Mouse (Mus musculus): Measurements from ENCODE around the gene Dhrs2. TPM values are rescaled to one million over a fixed set of nuclear protein-coding genes. Genes with fewer than 3 reads are reported as not detected.

The Dhrs2 gene
- polyA plus RNA-seq, 2 experiments: 0.34 TPM; not detected in 1

DNA sequence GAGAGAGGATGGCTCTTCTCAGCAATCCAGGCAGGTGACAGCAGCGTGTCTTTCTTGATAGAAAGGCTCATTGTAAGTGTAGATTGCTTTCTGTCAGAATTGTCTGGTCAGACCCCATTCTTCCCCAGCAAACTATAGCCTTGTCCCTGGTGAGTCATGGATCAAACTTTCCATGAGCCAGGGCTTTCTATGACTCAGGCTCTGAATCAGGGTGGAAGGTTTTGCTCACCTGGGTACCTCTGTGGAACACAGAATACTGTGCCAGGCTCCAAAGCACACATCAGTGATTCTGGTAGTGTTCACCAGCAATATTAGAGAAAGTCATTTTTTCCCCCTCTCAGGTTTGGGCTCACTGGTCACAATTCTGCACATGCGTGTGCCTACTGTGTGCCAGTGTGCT lies 13.5 kb upstream of the Dhrs2 start:
- no peak overlapping the region for H3K9ac ChIP-seq (ENCODE audit: low read depth, low read length, severe bottlenecking)
- no peak overlapping the region for H3K4me2 ChIP-seq (replicated peaks; ENCODE audit: low read depth, low read length, severe bottlenecking)
- ATAC-seq (ENCODE audit: low FRiP score, low read depth) (no peak), DNase-seq (ENCODE audit: low spot score) (no peak)
- H3K27ac ChIP-seq (replicated peaks; ENCODE audit: low read depth, low read length): no peak overlapping the region
- H3K27me3 ChIP-seq (ENCODE audit: control insufficient read depth, insufficient read depth, low read length): no peaks in the 10 kb centered on the region
- 89% methylated on average over 2 of the region's 2 CpGs for WGBS
- TF ChIP-seq POLR2A (IDR thresholded peaks at IDR 0.05; ENCODE audit: borderline replicate concordance, extremely low read depth, insufficient read depth, insufficient read length): no peak
- no peaks in the 10 kb centered on the region for H3K36me3 ChIP-seq (ENCODE audit: control insufficient read depth, insufficient read depth, low read length)
- H3K4me1 ChIP-seq (ENCODE audit: control insufficient read depth, insufficient read depth, low read length): no peaks in the 10 kb centered on the region
- H3K4me3 ChIP-seq (replicated peaks; ENCODE audit: low read length): no peak overlapping the region
- no peaks in the 10 kb centered on the region for H3K9me3 ChIP-seq (ENCODE audit: control insufficient read depth, low read length)

- 89% methylated on average over 3 of the region's 3 CpGs for WGBS
- DNase-seq (ENCODE audit: low spot score) (no peak), ATAC-seq (ENCODE audit: low FRiP score, low read depth) (no peak)
- no peaks in the 10 kb centered on the region for H3K27me3 ChIP-seq (ENCODE audit: control insufficient read depth, insufficient read depth, low read length)
- H3K36me3 ChIP-seq (ENCODE audit: control insufficient read depth, insufficient read depth, low read length): no peaks in the 10 kb centered on the region
- no peak overlapping the region for H3K9ac ChIP-seq (ENCODE audit: low read depth, low read length, severe bottlenecking)
- no peak overlapping the region for H3K27ac ChIP-seq (replicated peaks; ENCODE audit: low read depth, low read length)
- no peak for TF ChIP-seq POLR2A (IDR thresholded peaks at IDR 0.05; ENCODE audit: borderline replicate concordance, extremely low read depth, insufficient read depth, insufficient read length)
- no peak overlapping the region for H3K4me3 ChIP-seq (replicated peaks; ENCODE audit: low read length)
- H3K4me1 ChIP-seq (ENCODE audit: control insufficient read depth, insufficient read depth, low read length): no peaks in the 10 kb centered on the region
- H3K4me2 ChIP-seq (replicated peaks; ENCODE audit: low read depth, low read length, severe bottlenecking): no peak overlapping the region
- no peaks in the 10 kb centered on the region for H3K9me3 ChIP-seq (ENCODE audit: control insufficient read depth, low read length)
These were observed 8.2 kb upstream of the Dhrs2 start for GRCm38 (mm10) chr14:55213621-55214020.

- 62% methylated on average over 4 of the region's 4 CpGs for WGBS
- Histone ChIP-seq H3K4me2 (replicated peaks; ENCODE audit: low read depth, low read length, severe bottlenecking) (no peak overlapping the region), H3K4me1 (ENCODE audit: control insufficient read depth, insufficient read depth, low read length) (no peaks in the 10 kb centered on the region), H3K9ac (ENCODE audit: low read depth, low read length, severe bottlenecking) (no peak overlapping the region), H3K4me3 (replicated peaks; ENCODE audit: low read length) (no peak overlapping the region), H3K36me3 (ENCODE audit: control insufficient read depth, insufficient read depth, low read length) (no peaks in the 10 kb centered on the region), H3K27me3 (ENCODE audit: control insufficient read depth, insufficient read depth, low read length) (no peaks in the 10 kb centered on the region), H3K27ac (replicated peaks; ENCODE audit: low read depth, low read length) (no peak overlapping the region), H3K9me3 (ENCODE audit: control insufficient read depth, low read length) (no peaks in the 10 kb centered on the region)
- no peak for DNase-seq (ENCODE audit: low spot score)
- no peak for ATAC-seq (ENCODE audit: low FRiP score, low read depth)
- no peak for TF ChIP-seq POLR2A (IDR thresholded peaks at IDR 0.05; ENCODE audit: borderline replicate concordance, extremely low read depth, insufficient read depth, insufficient read length)
These were observed 7.3 kb upstream of the Dhrs2 start for GRCm38 (mm10) chr14:55214507-55214906.

- H3K4me1 ChIP-seq (ENCODE audit: control insufficient read depth, insufficient read depth, low read length): peaks cover 9% of the 10 kb centered on the region
- DNase-seq (ENCODE audit: low spot score): peak; percentile 87
- H3K27me3 ChIP-seq (ENCODE audit: control insufficient read depth, insufficient read depth, low read length): no peaks in the 10 kb centered on the region
- no peaks in the 10 kb centered on the region for H3K36me3 ChIP-seq (ENCODE audit: control insufficient read depth, insufficient read depth, low read length)
- no peak overlapping the region for H3K4me3 ChIP-seq (replicated peaks; ENCODE audit: low read length)
- no peak for TF ChIP-seq POLR2A (IDR thresholded peaks at IDR 0.05; ENCODE audit: borderline replicate concordance, extremely low read depth, insufficient read depth, insufficient read length)
- H3K27ac ChIP-seq (replicated peaks; ENCODE audit: low read depth, low read length): 0 out of 2 replicates have a peak overlapping the region, but pooled peaks have one; percentile 43
- H3K9ac ChIP-seq (ENCODE audit: low read depth, low read length, severe bottlenecking): no peak overlapping the region
- H3K4me2 ChIP-seq (replicated peaks; ENCODE audit: low read depth, low read length, severe bottlenecking): no peak overlapping the region
- no peak for ATAC-seq (ENCODE audit: low FRiP score, low read depth)
- 13% methylated on average over 1 of the region's 1 CpGs for whole genome bisulfite sequencing
- H3K9me3 ChIP-seq (ENCODE audit: control insufficient read depth, low read length): no peaks in the 10 kb centered on the region
These were observed 1.4 kb downstream of the Dhrs2 start for GRCm38 (mm10) chr14:55223172-55223571.

GRCm38 (mm10) chr14:55234639-55235038 lies 12.8 kb downstream of the Dhrs2 start:
- H3K27me3 ChIP-seq (ENCODE audit: control insufficient read depth, insufficient read depth, low read length): no peaks in the 10 kb centered on the region
- DNase-seq (ENCODE audit: low spot score) (no peak), ATAC-seq (ENCODE audit: low FRiP score, low read depth) (no peak)
- H3K36me3 ChIP-seq (ENCODE audit: control insufficient read depth, insufficient read depth, low read length): no peaks in the 10 kb centered on the region
- H3K4me3 ChIP-seq (replicated peaks; ENCODE audit: low read length): no peak overlapping the region
- WGBS: 89% methylated on average over 11 of the region's 11 CpGs
- no peak for TF ChIP-seq POLR2A (IDR thresholded peaks at IDR 0.05; ENCODE audit: borderline replicate concordance, extremely low read depth, insufficient read depth, insufficient read length)
- H3K9me3 ChIP-seq (ENCODE audit: control insufficient read depth, low read length): no peaks in the 10 kb centered on the region
- H3K9ac ChIP-seq (ENCODE audit: low read depth, low read length, severe bottlenecking): no peak overlapping the region
- no peak overlapping the region for H3K27ac ChIP-seq (replicated peaks; ENCODE audit: low read depth, low read length)
- H3K4me2 ChIP-seq (replicated peaks; ENCODE audit: low read depth, low read length, severe bottlenecking): no peak overlapping the region
- no peaks in the 10 kb centered on the region for H3K4me1 ChIP-seq (ENCODE audit: control insufficient read depth, insufficient read depth, low read length)

DNA sequence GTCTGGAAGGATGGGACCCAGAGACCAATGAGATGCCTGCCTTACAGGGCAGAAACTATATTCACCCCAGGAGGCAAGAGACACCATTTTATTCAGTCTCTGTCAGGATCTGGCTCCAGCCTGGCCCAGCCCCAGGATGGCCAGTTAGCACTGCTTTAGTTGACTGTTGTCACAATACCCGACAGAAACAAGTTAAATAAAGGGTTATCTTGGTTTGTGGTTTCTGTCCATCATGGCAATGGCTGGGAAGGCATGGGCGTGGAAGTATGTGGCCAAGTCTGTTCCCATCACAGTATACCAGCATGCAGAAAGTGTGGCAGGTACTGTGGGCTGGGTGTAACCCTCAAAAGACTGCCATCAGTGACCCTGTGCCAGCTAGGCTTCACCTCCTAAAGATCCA lies 14.9 kb downstream of the Dhrs2 start:
- Histone ChIP-seq H3K9ac (ENCODE audit: low read depth, low read length, severe bottlenecking) (no peak overlapping the region), H3K27me3 (ENCODE audit: control insufficient read depth, insufficient read depth, low read length) (no peaks in the 10 kb centered on the region), H3K4me1 (ENCODE audit: control insufficient read depth, insufficient read depth, low read length) (no peaks in the 10 kb centered on the region), H3K27ac (replicated peaks; ENCODE audit: low read depth, low read length) (no peak overlapping the region), H3K4me2 (replicated peaks; ENCODE audit: low read depth, low read length, severe bottlenecking) (no peak overlapping the region), H3K9me3 (ENCODE audit: control insufficient read depth, low read length) (no peaks in the 10 kb centered on the region), H3K36me3 (ENCODE audit: control insufficient read depth, insufficient read depth, low read length) (no peaks in the 10 kb centered on the region), H3K4me3 (replicated peaks; ENCODE audit: low read length) (no peak overlapping the region)
- WGBS: 74% methylated on average over 2 of the region's 2 CpGs
- ATAC-seq (ENCODE audit: low FRiP score, low read depth): no peak
- no peak for DNase-seq (ENCODE audit: low spot score)
- TF ChIP-seq POLR2A (IDR thresholded peaks at IDR 0.05; ENCODE audit: borderline replicate concordance, extremely low read depth, insufficient read depth, insufficient read length): no peak
